Mouse (Mus musculus): Measurements from ENCODE around the gene Bend5.

DNA sequence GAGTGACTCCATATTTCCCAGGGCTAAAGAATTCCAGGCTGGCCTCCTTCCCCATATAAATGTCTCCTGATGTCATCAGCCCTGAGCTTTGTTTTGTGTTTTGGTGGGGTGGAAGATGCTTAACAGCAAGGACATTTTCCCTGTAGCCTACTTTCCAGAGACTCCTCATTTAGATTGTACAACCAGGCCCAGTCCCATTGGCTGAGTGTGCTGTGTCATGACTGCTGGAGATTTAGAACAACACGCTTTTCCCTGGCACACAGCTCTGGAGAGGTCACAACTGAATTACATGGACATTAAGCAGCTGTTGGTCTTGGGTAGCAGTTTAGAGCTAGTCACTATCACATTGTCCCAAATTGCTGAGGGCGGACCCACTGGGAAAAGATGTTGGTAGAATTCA lies 16.4 kb downstream of the Bend5 start:
- TF ChIP-seq POLR2A (IDR thresholded peaks at IDR 0.05; ENCODE audit: extremely low read depth, insufficient read depth, low read length), result no peak
- TF ChIP-seq CTCF (IDR thresholded peaks at IDR 0.05; ENCODE audit: low read depth, low read length), result no peak
